Mouse (Mus musculus) C2C12 (cell line): ENCODE measurements around the gene Plcd4.

Source experiments
- CEBPB ChIP-seq: IDR thresholded peaks from one replicate; pipeline ENCODE4 v1.6.1; 2011; ENCODE audit warnings: low read depth, mild to moderate bottlenecking, control low read depth, moderate library complexity
- CTCF ChIP-seq: IDR thresholded peaks from one replicate; pipeline ENCODE4 v1.5.1; 2011; ENCODE audit not compliant: control insufficient read depth, insufficient read depth, insufficient read length
- FOSL1 ChIP-seq: IDR thresholded peaks from one replicate; pipeline ENCODE4 v1.8.0; 2011; ENCODE audit warnings: mild to moderate bottlenecking, low read length; ENCODE audit not compliant: poor library complexity, insufficient read depth, severe bottlenecking
- MAX ChIP-seq: IDR thresholded peaks from one replicate; pipeline ENCODE4 v1.6.1; 2011; ENCODE audit warnings: mild to moderate bottlenecking, control low read depth
- MYOD1 ChIP-seq: IDR thresholded peaks from one replicate; pipeline ENCODE4 v1.6.1; 2011; ENCODE audit warnings: low read depth; ENCODE audit not compliant: control insufficient read depth, insufficient read length
- MYOG ChIP-seq: IDR thresholded peaks from one replicate; pipeline ENCODE4 v1.6.1; 2011; ENCODE audit not compliant: control insufficient read depth, insufficient read length; ENCODE audit errors: extremely low read depth
- USF1 ChIP-seq: IDR thresholded peaks from one replicate; pipeline ENCODE4 v1.6.1; 2011; ENCODE audit warnings: low read depth, mild to moderate bottlenecking, control low read depth, moderate library complexity

DNA sequence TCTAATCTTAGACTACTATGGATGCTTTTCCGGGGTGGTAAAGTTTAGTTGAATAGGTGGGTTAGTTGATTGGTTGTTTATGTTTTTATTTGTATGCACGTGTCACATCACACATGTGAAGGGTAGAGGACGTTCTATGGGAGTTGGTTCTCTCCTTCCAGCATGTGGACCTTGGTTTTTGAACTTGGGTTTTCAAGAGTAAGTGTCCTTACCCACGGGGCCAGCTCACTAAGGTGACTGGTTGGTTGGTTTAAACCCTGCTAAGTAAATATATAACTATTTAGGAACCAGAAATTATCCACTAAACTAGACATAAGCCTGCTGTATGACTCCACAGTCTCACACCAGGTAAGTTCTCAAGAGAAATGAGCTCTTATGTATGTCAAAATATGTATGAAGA is 17.9 kb upstream of the Plcd4 start:
- no peak for TF ChIP-seq CTCF
- TF ChIP-seq FOSL1: no peak
- no peak for TF ChIP-seq MAX
- no peak for TF ChIP-seq MYOD1
- TF ChIP-seq USF1: no peak
- TF ChIP-seq MYOG: no peak
- no peak for TF ChIP-seq CEBPB
